Mouse (Mus musculus): ENCODE measurements around the gene Rnase2b. TPM values are rescaled to one million over a fixed set of nuclear protein-coding genes. Genes with fewer than 3 reads are reported as not detected.

The Rnase2b gene
- not detected in 4 replicates for total RNA-seq (2023; ENCODE audit: inconsistent age)

DNA sequence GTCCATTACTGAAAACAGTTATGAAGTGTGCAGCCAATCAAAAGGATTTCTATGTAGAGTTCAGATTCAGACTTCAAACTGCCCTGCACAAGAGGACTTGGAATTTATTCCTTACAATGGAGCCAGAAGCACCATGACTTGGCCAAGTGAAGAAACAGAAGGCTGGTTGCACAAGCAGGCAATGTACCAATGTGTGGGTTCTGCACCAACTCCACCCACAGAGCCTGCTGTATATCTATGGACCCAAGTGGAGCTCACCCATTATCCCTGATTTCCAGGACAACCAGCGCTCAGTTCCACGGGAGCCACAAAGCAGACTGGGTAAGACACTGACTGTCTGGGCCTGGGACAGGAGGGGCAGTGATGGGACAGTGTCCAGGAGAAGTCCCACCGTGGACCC lies at the start of gene Rnase2b:
Gene Rnase2b, plus strand, starts transcription at position 285 of the 400 bp plus-strand sequence.

DNA sequence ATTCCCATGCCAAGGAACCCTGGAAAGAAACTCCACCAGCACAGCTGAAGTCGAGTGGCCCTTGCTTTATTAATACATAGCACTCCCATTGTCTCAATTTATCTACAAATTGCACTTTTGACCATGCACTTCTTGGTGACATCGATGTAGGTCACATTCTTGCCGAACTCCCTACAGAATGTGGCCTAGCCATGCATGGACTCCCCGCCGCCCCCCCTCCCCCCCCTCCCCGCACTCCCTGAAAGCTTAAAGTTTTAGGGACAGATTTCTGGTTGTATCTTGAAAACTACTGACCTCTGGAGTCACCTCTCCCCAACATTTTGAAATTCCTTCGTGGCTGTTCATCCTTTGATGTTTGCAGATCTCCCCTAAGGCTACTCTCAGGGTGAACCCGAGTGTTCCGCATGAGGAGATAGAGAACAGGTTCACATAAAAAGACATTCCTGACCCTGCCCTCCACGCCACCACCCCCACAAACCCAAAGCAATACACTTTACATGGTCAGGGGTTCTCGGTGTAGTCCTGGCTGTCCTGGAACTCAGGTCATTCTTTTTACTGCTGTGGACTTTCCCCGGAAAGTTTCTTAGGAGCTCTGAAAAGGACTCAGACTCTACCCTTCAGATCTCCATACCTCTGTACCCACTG lies 48.0 kb upstream of the Rnase2b start, which contains the start of gene Eddm3b:
Gene Eddm3b, plus strand, starts transcription at position 511 of the 645 bp plus-strand sequence.

DNA sequence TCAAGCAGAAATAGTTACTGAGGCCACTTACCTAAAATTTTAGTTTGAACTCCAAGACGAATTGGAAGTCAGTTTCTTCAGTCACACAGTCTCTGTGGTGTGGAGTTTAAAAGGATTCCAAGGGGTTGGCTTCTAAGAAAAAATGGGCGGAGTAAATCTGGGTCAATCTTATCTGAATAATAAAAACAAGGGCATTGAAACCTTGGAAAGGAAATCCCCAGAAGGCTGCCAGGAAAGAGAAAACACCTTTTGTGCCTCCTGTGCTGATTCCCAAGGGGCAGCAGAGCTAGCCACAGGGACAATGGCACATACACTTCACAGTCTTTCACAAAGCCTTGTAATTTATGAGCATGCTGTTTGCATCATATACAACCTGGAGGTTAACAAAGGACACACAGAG lies 15.4 kb upstream of the Rnase2b start, which contains the start of gene Rnase1:
Gene Rnase1, minus strand, starts transcription at position 101 of the 400 bp plus-strand sequence.

DNA sequence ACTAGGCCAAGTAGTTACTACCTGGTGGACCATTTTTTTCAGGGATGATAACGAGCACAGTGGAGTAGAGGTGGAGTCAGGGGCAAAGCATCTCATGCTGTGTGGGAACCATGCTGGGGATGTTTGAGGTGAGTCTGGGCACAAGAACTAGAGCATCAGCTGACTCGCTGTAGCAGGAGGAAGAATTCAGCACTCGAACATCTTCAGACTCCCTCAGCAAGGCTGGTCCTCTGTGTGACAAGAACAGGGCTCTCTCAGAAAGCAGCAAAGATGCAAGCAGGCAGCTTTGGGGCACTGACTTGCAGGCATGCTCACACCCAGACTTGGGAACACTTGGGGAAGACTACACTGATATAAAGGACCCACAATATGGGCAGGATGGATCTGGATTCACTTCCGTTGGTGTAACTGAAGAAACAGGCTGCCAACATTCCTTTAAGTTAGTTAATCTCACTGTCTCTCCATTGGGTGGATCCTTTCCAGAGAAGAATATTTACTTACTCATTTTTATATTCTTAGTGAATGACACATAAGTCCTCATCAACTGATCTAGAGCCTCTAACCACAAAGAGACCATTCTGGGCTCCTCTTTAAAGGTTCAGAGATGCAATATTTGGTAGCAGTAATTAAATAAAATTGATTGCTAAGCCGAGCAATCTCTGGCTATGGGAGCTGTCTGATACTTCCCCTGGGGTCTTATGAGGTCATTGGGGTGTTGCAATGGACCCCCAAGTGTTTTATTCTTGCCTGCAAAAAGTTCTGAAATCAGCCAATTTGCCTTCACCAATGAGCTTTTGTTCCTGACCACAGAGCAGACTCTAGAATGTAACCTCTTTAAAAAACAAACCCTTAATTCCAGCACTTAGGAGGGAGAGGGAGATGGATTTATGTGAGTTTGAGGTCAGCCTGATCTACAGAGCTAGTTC lies 37.3 kb downstream of the Rnase2b start, which contains the start of gene Ang2:
Gene Ang2, minus strand, starts transcription at position 51 of the 926 bp plus-strand sequence.

DNA sequence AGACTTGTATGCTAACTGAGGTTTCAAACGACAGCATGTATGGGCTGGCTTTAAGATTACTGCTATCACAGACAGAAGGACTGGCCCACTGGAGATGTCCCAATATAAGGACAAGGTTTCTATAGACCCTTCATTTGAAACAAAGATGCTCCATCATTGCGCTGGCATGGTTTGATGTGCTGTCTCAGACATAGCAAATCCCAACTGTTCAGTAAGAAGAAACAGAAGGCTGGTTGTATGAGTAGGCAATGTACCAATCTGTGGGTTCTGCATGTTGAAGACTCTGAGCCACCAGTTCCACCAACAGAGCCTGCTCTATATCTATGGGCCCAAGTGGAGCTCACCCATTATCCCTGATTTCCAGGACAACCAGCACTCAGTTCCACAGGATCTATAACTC lies 41.1 kb downstream of the Rnase2b start, which contains the start of gene Ear14:
Gene Ear14, plus strand, starts transcription at position 277 of the 400 bp plus-strand sequence.

Other genes starting within 250 kb of the Rnase2b start
- 52.9 to 58.7 TPM (median 56.4 TPM) in 4 replicates for gene Osgep, start 237.4 kb upstream of the Rnase2b start, total RNA-seq (2023; ENCODE audit: inconsistent age)
- gene Apex1, start 237.3 kb upstream of the Rnase2b start, total RNA-seq (2023; ENCODE audit: inconsistent age), result 45.2 to 63.2 TPM (median 45.7 TPM) in 4 replicates
- 224 to 227 TPM (median 225 TPM) in 4 replicates for gene Pip4p1, start 231.4 kb upstream of the Rnase2b start, total RNA-seq (2023; ENCODE audit: inconsistent age)
- 32.7 to 38.2 TPM (median 37.1 TPM) in 4 replicates for gene Pnp, start 231.2 kb upstream of the Rnase2b start, total RNA-seq (2023; ENCODE audit: inconsistent age)
- 21.2 to 39.4 TPM (median 23.8 TPM) in 4 replicates for gene Gm49342, start 217.7 kb upstream of the Rnase2b start, total RNA-seq (2023; ENCODE audit: inconsistent age)
- gene Pnp2, start 206.3 kb upstream of the Rnase2b start, total RNA-seq (2023; ENCODE audit: inconsistent age), result 1.2 to 3.4 TPM (median 2.5 TPM) in 4 replicates
- not detected in 4 replicates for gene Rnase10, start 154.5 kb upstream of the Rnase2b start, total RNA-seq (2023; ENCODE audit: inconsistent age)
- gene Rnase9, start 120.4 kb upstream of the Rnase2b start, total RNA-seq (2023; ENCODE audit: inconsistent age), result not detected in 4 replicates
- not detected in 4 replicates for gene Rnase11, start 112.1 kb upstream of the Rnase2b start, total RNA-seq (2023; ENCODE audit: inconsistent age)
- 1.1 to 2.9 TPM (median 1.6 TPM) in 3 of 4 replicates, not detected in the other for gene Rnase12, start 104.6 kb upstream of the Rnase2b start, total RNA-seq (2023; ENCODE audit: inconsistent age)
- not detected in 4 replicates for gene Olfr750, start 87.8 kb upstream of the Rnase2b start, total RNA-seq (2023; ENCODE audit: inconsistent age)
- gene Rnase4, start 71.2 kb upstream of the Rnase2b start, total RNA-seq (2023; ENCODE audit: inconsistent age), result 0.32 to 1.5 TPM (median 0.81 TPM) in 4 replicates
- not detected in 4 replicates for gene Ang, start 71.1 kb upstream of the Rnase2b start, total RNA-seq (2023; ENCODE audit: inconsistent age)
- not detected in 4 replicates for gene Eddm3b, start 47.8 kb upstream of the Rnase2b start, total RNA-seq (2023; ENCODE audit: inconsistent age)
- gene Rnase6, start 38.4 kb upstream of the Rnase2b start, total RNA-seq (2023; ENCODE audit: inconsistent age), result 106 to 123 TPM (median 116 TPM) in 4 replicates
- 0.72 TPM in 1 of 4 replicates, not detected in the others for gene Rnase1, start 15.5 kb upstream of the Rnase2b start, total RNA-seq (2023; ENCODE audit: inconsistent age)
- gene Ang2, start 36.9 kb downstream of the Rnase2b start, total RNA-seq (2023; ENCODE audit: inconsistent age), result not detected in 4 replicates
- gene Ear14, start 41.1 kb downstream of the Rnase2b start, total RNA-seq (2023; ENCODE audit: inconsistent age), result not detected in 4 replicates
- gene Rnase2a, start 93.9 kb downstream of the Rnase2b start, total RNA-seq (2023; ENCODE audit: inconsistent age), result not detected in 4 replicates
- gene Gm7247, start 199.5 kb downstream of the Rnase2b start, total RNA-seq (2023; ENCODE audit: inconsistent age), result not detected in 4 replicates
- gene Vmn2r88, start 248.6 kb downstream of the Rnase2b start, total RNA-seq (2023; ENCODE audit: inconsistent age), result not detected in 4 replicates

Data from B cell, adult (primary cell).